Mouse (Mus musculus) C2C12 (cell line): Measurements from ENCODE around the gene Ric3. TPM values are rescaled to one million over a fixed set of nuclear protein-coding genes. Genes with fewer than 3 reads are reported as not detected.

ENCODE experiments used
- H3K27me3 ChIP-seq: one replicate; pipeline ENCODE4 v1.6.1; 2011; ENCODE audit not compliant: control insufficient read depth, insufficient read depth, insufficient read length
- H3K36me3 ChIP-seq: one replicate; pipeline ENCODE4 v1.6.1; 2011; ENCODE audit not compliant: control insufficient read depth, insufficient read depth
- H3K4me3 ChIP-seq: one replicate; pipeline ENCODE4 v1.5.1; 2011; ENCODE audit warnings: mild to moderate bottlenecking, control low read depth; ENCODE audit not compliant: poor library complexity, insufficient read depth, severe bottlenecking
- H3K79me2 ChIP-seq: one replicate; pipeline ENCODE4 v1.6.1; 2011; ENCODE audit not compliant: control insufficient read depth, insufficient read depth
- H3K79me3 ChIP-seq: one replicate; pipeline ENCODE4 v1.6.1; 2011; ENCODE audit warnings: low read depth, control low read depth
- H3ac ChIP-seq: one replicate; pipeline ENCODE3; 2011; ENCODE audit warnings: low read depth; ENCODE audit not compliant: control insufficient read depth, insufficient read length
- CEBPB ChIP-seq: IDR thresholded peaks from one replicate; pipeline ENCODE4 v1.6.1; 2011; ENCODE audit warnings: low read depth, mild to moderate bottlenecking, control low read depth, moderate library complexity
- CTCF ChIP-seq: IDR thresholded peaks from one replicate; pipeline ENCODE4 v1.5.1; 2011; ENCODE audit not compliant: control insufficient read depth, insufficient read depth, insufficient read length
- FOSL1 ChIP-seq: IDR thresholded peaks from one replicate; pipeline ENCODE4 v1.8.0; 2011; ENCODE audit warnings: mild to moderate bottlenecking, low read length; ENCODE audit not compliant: poor library complexity, insufficient read depth, severe bottlenecking
- MAX ChIP-seq: IDR thresholded peaks from one replicate; pipeline ENCODE4 v1.6.1; 2011; ENCODE audit warnings: mild to moderate bottlenecking, control low read depth
- MYOD1 ChIP-seq: IDR thresholded peaks from one replicate; pipeline ENCODE4 v1.6.1; 2011; ENCODE audit warnings: low read depth; ENCODE audit not compliant: control insufficient read depth, insufficient read length
- MYOG ChIP-seq: IDR thresholded peaks from one replicate; pipeline ENCODE4 v1.6.1; 2011; ENCODE audit not compliant: control insufficient read depth, insufficient read length; ENCODE audit errors: extremely low read depth
- USF1 ChIP-seq: IDR thresholded peaks from one replicate; pipeline ENCODE4 v1.6.1; 2011; ENCODE audit warnings: low read depth, mild to moderate bottlenecking, control low read depth, moderate library complexity
- polyA plus RNA-seq: library from polyadenylated mRNA; unstranded; fragments of >200 nt; fragmentation: generic; extraction: Trizol; gene quantifications from one replicate; pipeline ENCODE4 v1.2.1, GENCODE M21; 2012; ENCODE audit warnings: missing spikeins

The Ric3 gene
- polyA plus RNA-seq, 1 experiment: not detected

DNA sequence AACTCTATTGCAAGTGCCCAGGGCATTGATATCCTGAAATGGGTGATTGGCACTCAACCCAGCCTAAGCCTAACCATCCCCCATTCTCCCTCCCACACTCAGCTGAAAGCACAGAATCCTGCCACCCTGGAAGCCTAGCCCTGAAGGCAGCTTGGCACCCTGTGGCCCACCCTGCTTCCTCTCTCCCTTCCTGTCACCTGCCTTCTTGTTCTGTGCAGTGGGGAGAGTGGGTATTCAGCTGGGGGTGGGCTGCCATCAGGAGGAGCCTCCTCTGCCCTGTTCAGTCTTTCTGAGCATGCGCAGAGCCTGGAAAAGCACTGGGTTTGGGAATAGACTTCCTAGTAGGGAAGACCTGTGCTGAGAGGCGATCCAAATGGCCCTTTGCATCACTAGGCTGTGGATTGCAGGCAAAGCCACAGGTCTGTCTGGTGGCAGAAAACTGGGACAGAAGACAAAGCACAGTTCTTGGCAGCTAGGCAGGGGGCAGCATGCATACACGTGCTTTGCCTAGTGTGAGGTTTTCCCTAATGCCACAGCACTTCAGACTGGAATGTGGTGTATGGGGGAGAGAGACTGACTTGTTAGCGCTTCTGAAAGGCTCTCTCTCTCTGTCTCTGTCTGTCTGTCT lies 70.0 kb downstream of the Ric3 start:
- Histone ChIP-seq H3K4me3 (no peak overlapping the region), H3K27me3 (peaks cover 17% of the 10 kb centered on the region), H3ac (no peak overlapping the region), H3K36me3 (no peaks in the 10 kb centered on the region), H3K79me3 (no peaks in the 10 kb centered on the region), H3K79me2 (no peaks in the 10 kb centered on the region)
- TF ChIP-seq CTCF: no peak
- no peak for TF ChIP-seq FOSL1
- no peak for TF ChIP-seq USF1
- no peak for TF ChIP-seq MYOD1
- TF ChIP-seq MAX: no peak
- TF ChIP-seq MYOG: no peak
- TF ChIP-seq CEBPB: no peak

DNA sequence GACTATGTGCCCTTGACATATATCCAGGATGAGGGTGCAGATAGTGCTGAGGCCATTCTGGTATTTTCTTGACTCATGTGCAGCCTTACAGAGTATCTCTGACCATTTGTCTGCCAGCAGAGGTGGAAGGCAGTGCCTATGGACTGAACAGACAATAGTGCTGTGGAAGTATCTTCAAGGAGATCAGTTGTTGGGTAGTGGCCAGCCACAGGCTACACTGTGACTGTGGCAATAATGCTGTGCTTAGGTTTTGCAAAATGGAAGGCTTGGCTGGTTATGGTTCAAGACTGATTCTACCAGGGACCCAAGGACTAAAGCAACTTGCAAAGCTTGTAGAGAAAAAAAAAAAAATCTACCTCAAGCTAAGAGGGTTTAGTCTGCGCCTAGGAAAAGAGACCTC lies 70.6 kb downstream of the Ric3 start:
- H3K27me3 ChIP-seq: peaks cover 17% of the 10 kb centered on the region
- H3K36me3 ChIP-seq: no peaks in the 10 kb centered on the region
- H3K4me3 ChIP-seq: no peak overlapping the region
- H3K79me3 ChIP-seq: no peaks in the 10 kb centered on the region
- no peak overlapping the region for H3ac ChIP-seq
- no peaks in the 10 kb centered on the region for H3K79me2 ChIP-seq
- TF ChIP-seq USF1 (no peak), FOSL1 (no peak), MYOD1 (no peak), MYOG (no peak), CTCF (no peak), CEBPB (no peak), MAX (no peak)

DNA sequence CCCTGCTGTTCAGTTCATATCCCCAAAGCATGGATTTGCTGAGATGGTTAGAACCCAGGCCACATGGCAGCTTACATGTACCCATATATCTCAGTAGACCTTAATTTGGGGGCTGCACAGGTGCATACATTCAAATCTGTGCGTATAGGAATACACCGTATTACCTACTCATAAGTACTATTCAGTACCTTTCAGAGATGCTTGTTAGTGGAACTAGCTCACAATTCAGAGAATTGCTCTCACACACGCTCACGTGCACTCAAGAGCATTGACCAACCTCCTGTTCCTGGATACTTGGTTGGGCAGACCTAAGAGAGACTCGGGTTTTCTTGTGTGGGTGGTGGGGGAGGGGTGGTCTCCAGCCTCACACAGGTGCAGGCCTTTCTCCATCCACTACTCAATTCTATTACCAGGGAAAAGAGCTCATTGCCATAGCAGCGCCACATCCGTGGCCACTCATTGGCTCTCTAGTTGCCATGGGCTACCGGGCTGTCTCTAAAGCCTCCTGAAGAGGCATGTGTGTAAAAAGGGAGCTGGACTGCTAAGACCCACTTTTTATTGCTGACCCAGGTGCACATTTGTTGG lies 71.4 kb downstream of the Ric3 start:
- H3K79me3 ChIP-seq: no peaks in the 10 kb centered on the region
- peaks cover 17% of the 10 kb centered on the region for H3K27me3 ChIP-seq
- H3K79me2 ChIP-seq: no peaks in the 10 kb centered on the region
- H3K36me3 ChIP-seq: no peaks in the 10 kb centered on the region
- no peak overlapping the region for H3K4me3 ChIP-seq
- TF ChIP-seq USF1 (no peak), CTCF (no peak), MYOD1 (no peak), MAX (no peak), MYOG (no peak), CEBPB (no peak), FOSL1 (no peak)
- H3ac ChIP-seq: no peak overlapping the region

DNA sequence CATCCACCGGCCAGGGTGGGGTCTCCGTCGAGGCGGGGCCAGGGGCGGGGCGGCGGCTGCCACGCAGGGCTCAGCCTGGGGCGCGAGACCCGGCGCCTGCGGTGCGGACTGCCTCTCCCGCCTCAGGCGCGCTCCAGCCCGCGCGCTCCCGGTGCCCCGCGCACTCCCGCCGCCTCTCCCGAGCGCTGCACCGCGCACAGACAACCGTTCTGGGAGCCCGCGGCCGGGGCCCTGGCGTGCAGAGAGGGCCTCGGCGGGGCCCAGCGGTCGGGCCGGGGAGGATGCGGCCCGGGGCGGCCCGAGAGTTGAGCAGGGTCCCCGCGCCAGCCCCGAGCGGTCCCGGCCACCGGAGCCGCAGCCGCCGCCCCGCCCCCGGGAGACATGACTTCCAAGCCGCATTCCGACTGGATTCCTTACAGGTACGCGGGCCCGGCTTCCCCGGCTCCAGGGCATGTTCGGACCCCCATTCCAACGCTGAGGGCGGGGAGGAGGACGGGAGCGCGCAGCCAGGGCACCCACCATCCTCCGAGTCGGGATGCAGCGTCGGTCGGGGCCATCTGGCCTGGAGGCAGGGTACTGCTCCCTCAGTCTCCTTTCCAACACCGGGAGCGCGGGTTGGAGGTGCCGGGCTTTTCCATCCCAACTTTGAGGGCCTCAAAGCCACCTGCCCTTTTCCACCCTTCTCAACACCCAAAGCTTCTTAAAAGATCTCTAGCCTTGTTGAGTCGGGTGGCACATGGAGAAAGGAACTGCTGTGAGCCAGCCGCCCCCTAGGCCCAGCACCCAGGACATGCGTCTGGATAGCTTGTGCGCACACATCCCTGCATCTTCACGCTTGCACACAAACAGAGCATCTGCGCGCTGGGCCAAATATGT lies 72.2 kb downstream of the Ric3 start:
- Histone ChIP-seq H3K36me3 (no peaks in the 10 kb centered on the region), H3K4me3 (no peak overlapping the region), H3K79me2 (no peaks in the 10 kb centered on the region), H3K27me3 (peaks cover 17% of the 10 kb centered on the region), H3K79me3 (no peaks in the 10 kb centered on the region), H3ac (no peak overlapping the region)
- TF ChIP-seq MYOD1: no peak
- TF ChIP-seq CEBPB: no peak
- TF ChIP-seq CTCF: no peak
- TF ChIP-seq MAX: no peak
- no peak for TF ChIP-seq FOSL1
- TF ChIP-seq USF1: no peak
- no peak for TF ChIP-seq MYOG

DNA sequence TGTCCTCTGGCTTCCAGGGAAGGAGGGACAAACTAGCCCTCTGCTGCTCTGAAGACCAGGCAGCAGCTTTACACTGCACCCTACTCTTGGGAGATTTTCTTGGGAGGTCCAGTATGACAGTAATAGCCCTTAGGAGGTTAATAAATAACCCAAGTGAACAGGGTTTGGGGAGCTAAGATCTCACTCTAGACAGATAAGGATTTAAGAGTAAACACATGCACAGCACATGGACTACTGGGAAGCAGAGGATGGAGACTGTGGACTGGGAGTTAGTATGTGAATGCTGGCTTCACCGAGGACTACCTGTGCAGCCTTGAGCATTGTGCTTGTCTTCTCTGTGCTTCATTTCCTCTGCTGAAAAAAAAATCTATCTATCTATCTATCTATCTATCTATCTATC lies 73.9 kb downstream of the Ric3 start:
- no peak overlapping the region for H3ac ChIP-seq
- no peaks in the 10 kb centered on the region for H3K36me3 ChIP-seq
- H3K27me3 ChIP-seq: peaks cover 17% of the 10 kb centered on the region
- TF ChIP-seq CTCF (no peak), USF1 (no peak), MYOD1 (no peak), MYOG (no peak)
- no peak overlapping the region for H3K4me3 ChIP-seq
- H3K79me2 ChIP-seq: no peaks in the 10 kb centered on the region
- no peaks in the 10 kb centered on the region for H3K79me3 ChIP-seq
